Mouse (Mus musculus): Measurements from ENCODE around the gene Bcat1. TPM values are rescaled to one million over a fixed set of nuclear protein-coding genes. Genes with fewer than 3 reads are reported as not detected.

Gene Bcat1
- polyA plus RNA-seq, 1 experiment from 2014 or later = 11.1 TPM

- no peak overlapping the region for H3K4me3 ChIP-seq
- H3K9ac ChIP-seq = no peak overlapping the region
- no peaks in the 10 kb centered on the region for H3K4me1 ChIP-seq (replicated peaks)
- H3K9me3 ChIP-seq (replicated peaks) = 0 out of 2 replicates have a peak, but pooled peaks cover 6% of the 10 kb centered on the region
- 76% methylated on average over 14 of the region's 14 CpGs for WGBS
- no peak for ATAC-seq (ENCODE audit: insufficient number of reproducible peaks, low FRiP score)
- H3K27ac ChIP-seq (ENCODE audit: poor library complexity, severe bottlenecking) = no peak overlapping the region
- H3K36me3 ChIP-seq = no peaks in the 10 kb centered on the region; the same call in 1 of the 2 replicates
- no peak overlapping the region for H3K4me2 ChIP-seq
- no peaks in the 10 kb centered on the region for H3K27me3 ChIP-seq (replicated peaks)
These were observed 52.8 kb downstream of the Bcat1 start for GRCm38 (mm10) chr6:145022966-145023725.

GRCm38 (mm10) chr6:145022349-145022748, 53.6 kb downstream of the Bcat1 start:
- Histone ChIP-seq H3K27ac (ENCODE audit: poor library complexity, severe bottlenecking) (no peak overlapping the region), H3K4me1 (replicated peaks) (no peaks in the 10 kb centered on the region), H3K4me2 (no peak overlapping the region), H3K9ac (no peak overlapping the region), H3K4me3 (no peak overlapping the region), H3K9me3 (replicated peaks) (0 out of 2 replicates have a peak, but pooled peaks cover 6% of the 10 kb centered on the region), H3K27me3 (replicated peaks) (no peaks in the 10 kb centered on the region), H3K36me3 (no peaks in the 10 kb centered on the region; the same call in 1 of the 2 replicates)
- 26% methylated on average over 5 of the region's 5 CpGs for WGBS
- no peak for ATAC-seq (ENCODE audit: insufficient number of reproducible peaks, low FRiP score)

GRCm38 (mm10) chr6:145020553-145020952, 55.4 kb downstream of the Bcat1 start:
- Histone ChIP-seq H3K9me3 (replicated peaks) (0 out of 2 replicates have a peak, but pooled peaks cover 6% of the 10 kb centered on the region), H3K4me2 (no peak overlapping the region), H3K27ac (ENCODE audit: poor library complexity, severe bottlenecking) (no peak overlapping the region), H3K4me1 (replicated peaks) (no peaks in the 10 kb centered on the region; the same call in 1 of the 2 replicates), H3K27me3 (replicated peaks) (no peaks in the 10 kb centered on the region), H3K4me3 (no peak overlapping the region), H3K36me3 (no peaks in the 10 kb centered on the region; the same call in 1 of the 2 replicates), H3K9ac (no peak overlapping the region)
- no peak for ATAC-seq (ENCODE audit: insufficient number of reproducible peaks, low FRiP score)
- 82% methylated on average over 4 of the region's 4 CpGs for WGBS

- no peak for ATAC-seq (ENCODE audit: insufficient number of reproducible peaks, low FRiP score)
- WGBS = 88% methylated on average over 5 of the region's 5 CpGs
These were observed 57.7 kb downstream of the Bcat1 start for GRCm38 (mm10) chr6:145018295-145018694.

GRCm38 (mm10) chr6:145017508-145017907, 58.5 kb downstream of the Bcat1 start:
- Histone ChIP-seq H3K27ac (ENCODE audit: poor library complexity, severe bottlenecking) (no peak overlapping the region), H3K4me2 (no peak overlapping the region), H3K4me1 (replicated peaks) (peaks cover 6% of the 10 kb centered on the region; the same call in 1 of the 2 replicates), H3K9ac (no peak overlapping the region), H3K27me3 (replicated peaks) (no peaks in the 10 kb centered on the region), H3K36me3 (no peaks in the 10 kb centered on the region; the same call in 1 of the 2 replicates), H3K9me3 (replicated peaks) (0 out of 2 replicates have a peak, but pooled peaks cover 4% of the 10 kb centered on the region), H3K4me3 (no peak overlapping the region)
- ATAC-seq (ENCODE audit: insufficient number of reproducible peaks, low FRiP score) = no peak
- 67% methylated on average over 4 of the region's 4 CpGs for WGBS

More at GRCm38 (mm10) chr6:145018295-145018694, 57.7 kb downstream of the Bcat1 start:
- H3K36me3 ChIP-seq = no peaks in the 10 kb centered on the region; the same call in 1 of the 2 replicates
- no peak overlapping the region for H3K27ac ChIP-seq (ENCODE audit: poor library complexity, severe bottlenecking)
- no peak overlapping the region for H3K4me3 ChIP-seq
- peaks cover 6% of the 10 kb centered on the region; the same call in 1 of the 2 replicates for H3K4me1 ChIP-seq (replicated peaks)
- H3K9me3 ChIP-seq (replicated peaks) = 0 out of 2 replicates have a peak, but pooled peaks cover 8% of the 10 kb centered on the region
- no peak overlapping the region for H3K9ac ChIP-seq
- no peaks in the 10 kb centered on the region for H3K27me3 ChIP-seq (replicated peaks)
- no peak overlapping the region for H3K4me2 ChIP-seq

- ATAC-seq (ENCODE audit: insufficient number of reproducible peaks, low FRiP score) = no peak
These were observed 59.3 kb downstream of the Bcat1 start for GRCm38 (mm10) chr6:145016639-145017038.

GRCm38 (mm10) chr6:145014944-145015343, 61.0 kb downstream of the Bcat1 start:
- no peaks in the 10 kb centered on the region; the same call in 1 of the 2 replicates for H3K36me3 ChIP-seq
- no peak overlapping the region for H3K4me2 ChIP-seq
- H3K4me1 ChIP-seq (replicated peaks) = peaks cover 6% of the 10 kb centered on the region; the same call in 1 of the 2 replicates
- WGBS = 90% methylated on average over 2 of the region's 2 CpGs
- no peak overlapping the region for H3K27ac ChIP-seq (ENCODE audit: poor library complexity, severe bottlenecking)
- no peak overlapping the region for H3K4me3 ChIP-seq
- no peak overlapping the region for H3K9ac ChIP-seq
- 0 out of 2 replicates have a peak, but pooled peaks cover 4% of the 10 kb centered on the region for H3K9me3 ChIP-seq (replicated peaks)
- no peak for ATAC-seq (ENCODE audit: insufficient number of reproducible peaks, low FRiP score)
- no peaks in the 10 kb centered on the region for H3K27me3 ChIP-seq (replicated peaks)

More at GRCm38 (mm10) chr6:145016639-145017038, 59.3 kb downstream of the Bcat1 start:
- Histone ChIP-seq H3K9me3 (replicated peaks) (0 out of 2 replicates have a peak, but pooled peaks cover 4% of the 10 kb centered on the region), H3K27me3 (replicated peaks) (no peaks in the 10 kb centered on the region), H3K4me1 (replicated peaks) (peaks cover 6% of the 10 kb centered on the region; the same call in 1 of the 2 replicates), H3K27ac (ENCODE audit: poor library complexity, severe bottlenecking) (no peak overlapping the region), H3K4me3 (no peak overlapping the region), H3K9ac (no peak overlapping the region), H3K4me2 (no peak overlapping the region), H3K36me3 (no peaks in the 10 kb centered on the region; the same call in 1 of the 2 replicates)
- WGBS = 93% methylated on average over 16 of the region's 16 CpGs

- Histone ChIP-seq H3K9me3 (replicated peaks) (0 out of 2 replicates have a peak, but pooled peaks cover 4% of the 10 kb centered on the region), H3K27me3 (replicated peaks) (no peaks in the 10 kb centered on the region), H3K36me3 (no peaks in the 10 kb centered on the region), H3K4me2 (no peak overlapping the region), H3K27ac (ENCODE audit: poor library complexity, severe bottlenecking) (no peak overlapping the region), H3K9ac (no peak overlapping the region), H3K4me3 (no peak overlapping the region), H3K4me1 (replicated peaks) (peaks cover 11% of the 10 kb centered on the region)
- WGBS = 69% methylated on average over 8 of the region's 8 CpGs
- ATAC-seq (ENCODE audit: insufficient number of reproducible peaks, low FRiP score) = no peak
These were observed 63.3 kb downstream of the Bcat1 start for GRCm38 (mm10) chr6:145012699-145013098.

- H3K27me3 ChIP-seq (replicated peaks) = no peaks in the 10 kb centered on the region
- H3K4me1 ChIP-seq (replicated peaks) = peaks cover 11% of the 10 kb centered on the region
- no peak overlapping the region for H3K4me3 ChIP-seq
- no peak overlapping the region for H3K9ac ChIP-seq
- 85% methylated on average over 8 of the region's 8 CpGs for WGBS
- no peak overlapping the region for H3K4me2 ChIP-seq
- H3K27ac ChIP-seq (ENCODE audit: poor library complexity, severe bottlenecking) = no peak overlapping the region
- H3K36me3 ChIP-seq = peaks cover 3% of the 10 kb centered on the region; the same call in 1 of the 2 replicates
- no peak for ATAC-seq (ENCODE audit: insufficient number of reproducible peaks, low FRiP score)
- 0 out of 2 replicates have a peak, but pooled peaks cover 4% of the 10 kb centered on the region for H3K9me3 ChIP-seq (replicated peaks)
These were observed 64.8 kb downstream of the Bcat1 start for GRCm38 (mm10) chr6:145011141-145011540.

- Histone ChIP-seq H3K36me3 (peaks cover 3% of the 10 kb centered on the region; the same call in 1 of the 2 replicates), H3K4me2 (no peak overlapping the region), H3K9me3 (replicated peaks) (0 out of 2 replicates have a peak, but pooled peaks cover 3% of the 10 kb centered on the region), H3K9ac (no peak overlapping the region), H3K27ac (ENCODE audit: poor library complexity, severe bottlenecking) (no peak overlapping the region), H3K4me3 (no peak overlapping the region), H3K4me1 (replicated peaks) (peaks cover 11% of the 10 kb centered on the region; the same call in 1 of the 2 replicates), H3K27me3 (replicated peaks) (no peaks in the 10 kb centered on the region)
- ATAC-seq (ENCODE audit: insufficient number of reproducible peaks, low FRiP score) = no peak
- 75% methylated on average over 8 of the region's 8 CpGs for WGBS
These were observed 65.8 kb downstream of the Bcat1 start for GRCm38 (mm10) chr6:145009859-145010818.

Data from heart, embryonic 12.5 days (tissue).